Mouse (Mus musculus): Measurements from ENCODE around the gene Myoc.
A peak's percentile ranks its signal among the peaks of the same experiment; 100 is the strongest.

The Myoc gene

DNA sequence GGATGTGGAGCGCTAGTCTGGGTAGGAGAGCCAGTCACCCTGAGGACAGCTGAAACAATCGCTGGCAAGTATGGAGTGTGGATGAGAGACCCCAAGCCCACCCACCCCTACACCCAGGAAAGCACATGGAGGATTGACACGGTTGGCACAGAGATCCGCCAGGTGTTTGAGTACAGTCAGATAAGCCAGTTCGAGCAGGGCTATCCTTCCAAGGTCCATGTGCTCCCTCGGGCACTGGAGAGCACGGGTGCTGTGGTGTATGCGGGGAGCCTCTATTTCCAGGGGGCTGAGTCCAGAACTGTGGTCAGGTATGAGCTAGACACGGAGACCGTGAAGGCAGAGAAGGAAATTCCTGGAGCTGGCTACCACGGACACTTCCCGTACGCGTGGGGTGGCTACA lies 9.5 kb downstream of the Myoc start:
- no peak for DNase-seq (ENCODE audit: low read depth, low spot score)

GRCm38 (mm10) chr1:162658119-162658518 lies 19.2 kb downstream of the Myoc start, which contains the start of gene Myocos:
Gene Myocos (minus strand): TSS chr1:162658219.
- no peak for DNase-seq (ENCODE audit: low read depth, low spot score)

- no peak for DNase-seq (ENCODE audit: low read depth, low spot score)
Measured at GRCm38 (mm10) chr1:162660276-162660860, 21.4 kb downstream of the Myoc start.

- peak; percentile 68 for DNase-seq (ENCODE audit: low read depth, low spot score)
Measured at GRCm38 (mm10) chr1:162664826-162665475, 26.0 kb downstream of the Myoc start.

DNA sequence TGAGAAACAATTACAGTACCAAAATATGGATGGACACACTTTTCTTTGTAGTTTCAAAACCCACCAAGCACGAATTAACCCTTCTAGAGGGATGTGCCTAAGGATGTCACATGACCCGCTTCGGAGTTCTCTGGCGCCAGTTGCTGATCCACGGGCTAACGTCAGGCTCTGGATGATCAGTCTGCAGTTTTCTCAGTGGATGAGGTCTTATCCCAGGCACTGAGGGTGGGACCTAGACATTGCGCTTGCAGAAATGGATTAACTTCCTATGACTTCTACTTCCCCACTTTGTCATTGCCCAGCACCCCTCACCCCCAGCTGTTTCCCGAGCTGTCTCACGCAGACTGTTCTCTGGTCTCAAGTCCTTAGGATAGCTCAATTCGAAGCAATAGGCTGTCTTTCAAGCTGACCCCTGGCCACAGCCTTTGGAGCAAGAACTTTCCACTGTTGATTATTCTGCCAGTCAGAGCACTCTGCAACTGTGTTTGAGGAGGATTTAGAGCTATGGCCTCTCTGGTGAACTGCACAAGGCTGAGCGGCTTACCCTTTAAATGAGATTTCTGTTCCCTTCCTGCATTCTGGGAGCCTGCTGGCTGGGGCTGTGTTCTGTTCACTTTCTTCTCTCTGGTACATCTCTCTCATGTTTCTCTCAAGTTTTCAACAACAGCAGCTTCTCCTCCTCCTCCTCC lies 26.7 kb downstream of the Myoc start:
- DNase-seq (ENCODE audit: low read depth, low spot score) = peak; percentile 16

DNA sequence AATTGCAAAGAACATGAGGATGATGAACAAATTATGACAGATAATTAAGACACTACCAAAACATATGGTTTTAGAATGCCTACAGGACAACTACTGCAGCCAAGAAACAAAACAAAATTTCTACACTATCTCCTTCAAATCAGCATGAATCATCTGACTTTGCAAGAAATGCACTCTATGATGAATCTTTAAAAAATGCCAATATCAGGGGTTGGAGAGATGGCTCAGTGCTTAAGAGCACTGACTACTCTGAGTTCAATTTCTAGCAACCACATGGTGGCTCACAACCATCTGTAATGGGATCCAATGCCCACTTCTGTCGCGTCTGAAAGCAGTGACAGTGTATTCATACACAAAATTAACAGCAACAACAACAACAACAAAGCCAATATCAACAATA lies 54.8 kb downstream of the Myoc start:
- no peak for DNase-seq (ENCODE audit: low read depth, low spot score)

GRCm38 (mm10) chr1:162697866-162698265 lies 58.9 kb downstream of the Myoc start:
- DNase-seq (ENCODE audit: low read depth, low spot score) = no peak

All from embryo, embryonic 11.5 days (tissue).